8 mouse cellular contexts compared by ENCODE assay signal in the genomic region with DNA sequence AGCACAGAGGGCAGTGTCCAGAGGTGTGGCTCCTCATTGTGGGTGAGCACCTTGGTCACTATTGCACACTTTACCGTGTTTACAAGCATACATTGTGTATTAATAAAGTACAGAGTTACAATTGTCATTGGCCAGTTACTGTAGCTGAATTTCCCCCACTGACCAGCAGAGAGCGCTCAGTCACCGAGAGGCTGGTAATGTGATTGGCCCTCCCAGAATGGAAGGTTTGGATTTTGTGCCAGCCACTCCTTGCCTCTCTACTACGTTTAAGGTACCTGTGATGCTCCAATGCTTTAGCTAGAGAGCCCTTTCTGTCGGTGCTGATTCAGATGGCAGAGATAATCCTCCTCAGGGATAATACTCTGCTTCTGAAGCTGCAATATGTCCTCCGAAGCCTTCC. TPM values are rescaled to one million over a fixed set of nuclear protein-coding genes. Genes with fewer than 3 reads are reported as not detected.
DNase-seq lines count a peak whose midpoint lies in the region; ATAC-seq and TF ChIP-seq lines count a peak whose summit lies in the region.

No protein-coding gene starts in this region.

- TF ChIP-seq EP300 in liver, postnatal 0 days (IDR thresholded peaks at IDR 0.05; ENCODE audit: low read depth), result no peak

- ATAC-seq in liver, postnatal 0 days, result no peak

- TF ChIP-seq POLR2A in spleen, adult 2 months (IDR thresholded peaks at IDR 0.05; ENCODE audit: low read depth, low read length), result no peak

- peak in 1 of 2 experiments; percentile 43 for DNase-seq in spleen, adult 2 months (ENCODE audit: low read depth in 1 of 2, low spot score in 2 of 2)
- no peak for DNase-seq in spleen, postnatal 36 days (ENCODE audit: low spot score in 2 of 2)
- peak; percentile 65 for DNase-seq in cerebellum, adult 11 months
- peak; percentile 55 to 69 for DNase-seq in frontal cortex, postnatal 25 days (ENCODE audit: low spot score in 2 of 2)
- peak; percentile 72 for DNase-seq in kidney, postnatal 14 days
- peak; percentile 58 for DNase-seq in liver, postnatal 0 days
- peak; percentile 68 for DNase-seq in retina, postnatal 1 day
- peak; percentile 65 for DNase-seq in urinary bladder, postnatal 14 days (ENCODE audit: low spot score)

- no peak overlapping the region for H3K27ac ChIP-seq in spleen, adult 2 months (ENCODE audit: insufficient read depth, low read length)
- no peak overlapping the region for H3K27ac ChIP-seq in liver, postnatal 0 days (ENCODE audit: low read depth)

- no peak overlapping the region for H3K9ac ChIP-seq in liver, postnatal 0 days (replicated peaks)

- TF ChIP-seq CTCF in spleen, adult 2 months (IDR thresholded peaks at IDR 0.05; ENCODE audit: extremely low read depth, insufficient read depth, insufficient read length, insufficient replicate concordance), result peak; percentile 70; the same call in 1 of the 2 replicates
- TF ChIP-seq CTCF in liver, postnatal 0 days (IDR thresholded peaks at IDR 0.05; ENCODE audit: low read depth), result peak; percentile 86

- H3K4me1 ChIP-seq in spleen, adult 2 months (ENCODE audit: control insufficient read depth, insufficient read depth, insufficient read length), result no peaks in the 10 kb centered on the region
- H3K4me1 ChIP-seq in liver, postnatal 0 days (ENCODE audit: insufficient read depth), result no peaks in the 10 kb centered on the region

- H3K4me2 ChIP-seq in liver, postnatal 0 days (ENCODE audit: low read depth, low read length), result no peak overlapping the region

- H3K27me3 ChIP-seq in spleen, adult 2 months (ENCODE audit: control insufficient read depth, insufficient read depth, low read length), result no peaks in the 10 kb centered on the region
- no peaks in the 10 kb centered on the region for H3K27me3 ChIP-seq in liver, postnatal 0 days (ENCODE audit: insufficient read depth, low read length)

- H3K36me3 ChIP-seq in spleen, adult 2 months (ENCODE audit: control insufficient read depth, insufficient read depth, low read length), result no peaks in the 10 kb centered on the region; the same call in 1 of the 2 replicates
- no peaks in the 10 kb centered on the region for H3K36me3 ChIP-seq in liver, postnatal 0 days (replicated peaks; ENCODE audit: insufficient read depth, low read length)

- no peaks in the 10 kb centered on the region for H3K9me3 ChIP-seq in liver, postnatal 0 days (ENCODE audit: low read length)

- 25% methylated on average over 6 of the region's 6 CpGs for whole genome bisulfite sequencing in spleen, adult 2 months
- 22% methylated on average over 6 of the region's 6 CpGs for WGBS in liver, postnatal 0 days (ENCODE audit: insufficient replicate concordance)

- H3K4me3 ChIP-seq in spleen, adult 2 months (ENCODE audit: extremely low read depth, insufficient read depth, insufficient read length), result no peak overlapping the region
- no peak overlapping the region for H3K4me3 ChIP-seq in liver, postnatal 0 days (ENCODE audit: low read depth, low read length)

RNA-seq across cellular contexts. Expression of gene Stx8, which starts 38.2 kb away (rescaled TPM):
- 2.4 and 3.2 TPM in 2 replicates for polyA plus RNA-seq in spleen, adult 2 months (2012; rRNA removed)
- polyA plus RNA-seq in liver, postnatal 0 days (2015; fragmentation: Nextera tagmentation; extraction: Ambion mirVana), result 27.4 and 29.0 TPM in 2 replicates

RNA-seq across cellular contexts. Expression of gene Cfap52, which starts 38.7 kb away (rescaled TPM):
- polyA plus RNA-seq in spleen, adult 2 months (2012; rRNA removed), result not detected in 2 replicates
- not detected in 2 replicates for polyA plus RNA-seq in liver, postnatal 0 days (2015; fragmentation: Nextera tagmentation; extraction: Ambion mirVana)

Comparison
In these comparisons a context has a peak if more than half of its experiments do, and no peak if none do; other contexts are left out.
1. DNase-seq: peak in cerebellum, adult 11 months (single experiment), frontal cortex, postnatal 25 days (2 of 2), kidney, postnatal 14 days (single experiment), liver, postnatal 0 days (single experiment), retina, postnatal 1 day (single experiment) and urinary bladder, postnatal 14 days (single experiment); none in spleen, postnatal 36 days (0 of 2).